Mouse (Mus musculus): ENCODE results near the gene Cd244a. TPM values are rescaled to one million over a fixed set of nuclear protein-coding genes. Genes with fewer than 3 reads are reported as not detected.

The Cd244a gene
- polyA plus RNA-seq, 1 experiment from 2014 or later = not detected

- Histone ChIP-seq H3K4me3 (no peak overlapping the region), H3K4me1 (replicated peaks) (no peaks in the 10 kb centered on the region), H3K9me3 (no peaks in the 10 kb centered on the region), H3K27me3 (ENCODE audit: insufficient read depth, poor library complexity, severe bottlenecking) (no peaks in the 10 kb centered on the region), H3K36me3 (no peaks in the 10 kb centered on the region), H3K27ac (no peak overlapping the region)
- WGBS = 81% methylated on average over 3 of the region's 3 CpGs
- no peak for DNase-seq (ENCODE audit: low spot score)
Observed at GRCm38 (mm10) chr1:171606656-171607055, 47.7 kb downstream of the Cd244a start.

GRCm38 (mm10) chr1:171607176-171607575, 48.2 kb downstream of the Cd244a start, which contains the start of gene Ly9:
TSS of gene Ly9 (minus strand) at chr1:171607410.
- no peaks in the 10 kb centered on the region for H3K36me3 ChIP-seq
- no peak within 1 kb of the TSS for H3K4me3 ChIP-seq
- H3K4me1 ChIP-seq (replicated peaks) = no peaks in the 10 kb centered on the region
- no peaks in the 10 kb centered on the region for H3K27me3 ChIP-seq (ENCODE audit: insufficient read depth, poor library complexity, severe bottlenecking)
- H3K9me3 ChIP-seq = no peaks in the 10 kb centered on the region
- DNase-seq (ENCODE audit: low spot score) = no peak
- no peak within 1 kb of the TSS for H3K27ac ChIP-seq
- 88% methylated on average over 9 of the region's 9 CpGs for WGBS

- Histone ChIP-seq H3K27me3 (ENCODE audit: insufficient read depth, poor library complexity, severe bottlenecking) (no peaks in the 10 kb centered on the region), H3K4me1 (replicated peaks) (no peaks in the 10 kb centered on the region), H3K9me3 (no peaks in the 10 kb centered on the region), H3K4me3 (no peak overlapping the region), H3K27ac (no peak overlapping the region), H3K36me3 (no peaks in the 10 kb centered on the region)
- 83% methylated on average over 2 of the region's 2 CpGs for WGBS
- no peak for DNase-seq (ENCODE audit: low spot score)
Observed at GRCm38 (mm10) chr1:171610026-171610425, 51.0 kb downstream of the Cd244a start.

GRCm38 (mm10) chr1:171610781-171611180, 51.8 kb downstream of the Cd244a start:
- Histone ChIP-seq H3K27me3 (ENCODE audit: insufficient read depth, poor library complexity, severe bottlenecking) (no peaks in the 10 kb centered on the region), H3K9me3 (no peaks in the 10 kb centered on the region), H3K4me1 (replicated peaks) (no peaks in the 10 kb centered on the region), H3K36me3 (no peaks in the 10 kb centered on the region), H3K27ac (no peak overlapping the region), H3K4me3 (no peak overlapping the region)
- DNase-seq (ENCODE audit: low spot score) = no peak
- 34% methylated on average over 1 of the region's 1 CpGs for WGBS

DNA sequence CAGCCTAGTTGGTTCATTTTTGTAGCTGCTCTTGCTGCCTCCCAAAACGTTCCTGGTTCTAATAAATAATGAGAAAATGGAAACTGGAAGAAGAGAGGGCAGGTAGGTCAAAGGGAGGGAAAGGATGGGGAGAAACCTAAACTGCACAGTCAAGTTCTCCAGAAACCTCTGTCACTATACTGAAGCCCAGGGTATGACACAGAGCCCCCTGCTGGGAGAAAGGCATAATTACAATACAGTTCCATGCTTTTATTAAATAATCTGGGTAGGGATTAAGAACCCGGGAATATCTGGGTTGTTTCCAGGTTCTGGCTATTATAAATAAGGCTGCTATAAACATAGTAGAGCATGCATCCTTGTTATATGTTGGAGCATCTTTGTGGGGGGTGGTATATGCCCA, 55.0 kb downstream of the Cd244a start:
- DNase-seq (ENCODE audit: low spot score) = no peak
- Histone ChIP-seq H3K27ac (no peak overlapping the region), H3K27me3 (ENCODE audit: insufficient read depth, poor library complexity, severe bottlenecking) (no peaks in the 10 kb centered on the region), H3K36me3 (no peaks in the 10 kb centered on the region), H3K4me1 (replicated peaks) (no peaks in the 10 kb centered on the region), H3K9me3 (no peaks in the 10 kb centered on the region), H3K4me3 (no peak overlapping the region)
- WGBS = 53% methylated on average over 2 of the region's 2 CpGs

GRCm38 (mm10) chr1:171616881-171617515, 58.0 kb downstream of the Cd244a start:
- Histone ChIP-seq H3K27ac (no peak overlapping the region), H3K9me3 (no peaks in the 10 kb centered on the region), H3K27me3 (ENCODE audit: insufficient read depth, poor library complexity, severe bottlenecking) (no peaks in the 10 kb centered on the region), H3K36me3 (no peaks in the 10 kb centered on the region), H3K4me3 (no peak overlapping the region), H3K4me1 (replicated peaks) (no peaks in the 10 kb centered on the region)
- 82% methylated on average over 11 of the region's 11 CpGs for WGBS
- no peak for DNase-seq (ENCODE audit: low spot score)

DNA sequence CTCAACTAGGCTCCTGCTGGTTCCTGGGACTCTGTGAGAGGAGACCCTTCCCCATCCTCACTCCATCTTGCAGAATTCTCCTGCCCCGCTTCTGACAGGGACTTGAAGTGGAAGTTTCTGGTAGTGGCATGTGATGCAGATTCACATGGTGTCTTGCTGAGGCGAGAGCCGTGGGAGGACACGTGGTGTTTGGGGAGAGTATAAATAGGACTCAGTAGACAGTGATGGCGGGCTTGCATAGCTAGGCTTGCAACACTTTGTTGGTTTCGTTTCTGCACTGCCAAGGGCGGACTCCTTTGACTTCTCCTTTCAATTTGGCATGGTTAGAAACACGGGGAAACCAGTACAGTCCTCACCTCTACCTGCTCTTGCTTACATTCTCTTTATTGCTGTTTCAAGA, 60.0 kb downstream of the Cd244a start:
- Histone ChIP-seq H3K27ac (no peak overlapping the region), H3K4me1 (replicated peaks) (no peaks in the 10 kb centered on the region), H3K36me3 (no peaks in the 10 kb centered on the region), H3K4me3 (no peak overlapping the region), H3K27me3 (ENCODE audit: insufficient read depth, poor library complexity, severe bottlenecking) (no peaks in the 10 kb centered on the region), H3K9me3 (no peaks in the 10 kb centered on the region)
- WGBS = 85% methylated on average over 8 of the region's 8 CpGs
- DNase-seq (ENCODE audit: low spot score) = no peak

DNA sequence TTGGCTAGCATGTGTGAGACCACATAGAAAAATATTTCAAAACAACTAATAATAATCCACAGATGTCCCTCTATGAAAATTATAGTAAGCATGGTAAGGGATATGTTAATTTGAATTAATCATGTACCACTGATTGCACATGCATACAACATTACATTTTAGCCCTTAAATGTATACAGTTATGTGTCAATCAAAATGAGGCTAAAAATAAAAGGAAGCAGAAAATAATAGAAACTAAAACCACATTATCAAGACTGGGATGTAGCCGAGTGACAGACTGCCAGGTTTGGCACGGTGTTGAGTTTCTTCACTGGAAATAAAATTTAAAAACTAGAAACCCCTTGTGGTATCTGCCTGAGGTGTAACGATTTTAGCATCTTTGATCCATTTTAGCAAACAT, 60.7 kb downstream of the Cd244a start:
- H3K9me3 ChIP-seq = no peaks in the 10 kb centered on the region
- H3K36me3 ChIP-seq = no peaks in the 10 kb centered on the region
- H3K4me3 ChIP-seq = no peak overlapping the region
- no peak overlapping the region for H3K27ac ChIP-seq
- no peaks in the 10 kb centered on the region for H3K27me3 ChIP-seq (ENCODE audit: insufficient read depth, poor library complexity, severe bottlenecking)
- DNase-seq (ENCODE audit: low spot score) = no peak
- 90% methylated on average over 3 of the region's 3 CpGs for WGBS
- no peaks in the 10 kb centered on the region for H3K4me1 ChIP-seq (replicated peaks)

DNA sequence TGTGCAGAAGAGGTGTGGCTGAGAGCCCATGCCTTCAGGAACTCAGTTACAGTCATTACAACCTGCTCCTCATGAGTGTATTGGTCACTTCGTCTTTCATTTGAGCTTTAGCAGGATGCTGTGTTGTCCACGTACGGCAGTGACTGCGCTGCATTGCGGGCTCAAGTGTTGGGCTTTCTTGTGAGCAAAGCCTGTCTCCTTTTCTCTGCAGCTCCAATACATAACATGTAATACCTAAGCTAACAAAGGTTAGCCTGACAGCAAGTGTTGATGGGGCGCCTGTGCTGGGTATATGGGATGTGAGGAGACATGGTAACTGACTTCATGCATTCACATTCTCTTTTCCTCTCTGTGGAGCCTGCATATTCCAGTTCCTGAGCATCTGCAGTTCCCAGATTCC, 61.1 kb downstream of the Cd244a start:
- no peaks in the 10 kb centered on the region for H3K4me1 ChIP-seq (replicated peaks)
- DNase-seq (ENCODE audit: low spot score) = no peak
- no peaks in the 10 kb centered on the region for H3K27me3 ChIP-seq (ENCODE audit: insufficient read depth, poor library complexity, severe bottlenecking)
- no peak overlapping the region for H3K27ac ChIP-seq
- 90% methylated on average over 6 of the region's 6 CpGs for WGBS
- no peaks in the 10 kb centered on the region for H3K9me3 ChIP-seq
- H3K4me3 ChIP-seq = no peak overlapping the region
- no peaks in the 10 kb centered on the region for H3K36me3 ChIP-seq

- DNase-seq (ENCODE audit: low spot score) = no peak
- Histone ChIP-seq H3K9me3 (no peaks in the 10 kb centered on the region), H3K36me3 (no peaks in the 10 kb centered on the region), H3K4me1 (replicated peaks) (no peaks in the 10 kb centered on the region), H3K27me3 (ENCODE audit: insufficient read depth, poor library complexity, severe bottlenecking) (no peaks in the 10 kb centered on the region), H3K27ac (no peak overlapping the region), H3K4me3 (no peak overlapping the region)
- WGBS = 88% methylated on average over 3 of the region's 3 CpGs
Observed at GRCm38 (mm10) chr1:171627801-171628200, 68.8 kb downstream of the Cd244a start.

DNA sequence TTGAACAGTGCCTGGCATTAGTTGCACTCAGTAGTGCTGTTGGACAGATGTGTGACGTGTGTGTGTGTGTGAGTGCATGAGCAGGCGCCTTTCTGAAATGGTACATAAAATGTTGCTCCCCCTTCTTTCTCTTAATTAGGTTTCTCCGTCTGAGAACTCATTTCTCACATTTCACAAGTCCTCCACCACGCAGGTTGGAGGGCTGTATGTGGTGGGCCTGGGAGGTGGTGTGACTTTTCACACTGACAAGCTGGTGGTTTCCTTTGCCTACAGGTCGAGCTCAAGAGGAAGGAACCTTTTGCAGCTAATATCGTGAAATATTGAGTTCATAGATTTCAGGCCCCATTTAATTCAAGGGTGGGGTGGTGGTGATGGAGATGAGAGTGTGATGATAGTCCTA, 70.2 kb downstream of the Cd244a start:
- Histone ChIP-seq H3K27me3 (ENCODE audit: insufficient read depth, poor library complexity, severe bottlenecking) (no peaks in the 10 kb centered on the region), H3K9me3 (no peaks in the 10 kb centered on the region), H3K4me1 (replicated peaks) (no peaks in the 10 kb centered on the region), H3K36me3 (no peaks in the 10 kb centered on the region), H3K4me3 (no peak overlapping the region), H3K27ac (no peak overlapping the region)
- 81% methylated on average over 6 of the region's 6 CpGs for WGBS
- no peak for DNase-seq (ENCODE audit: low spot score)

DNA sequence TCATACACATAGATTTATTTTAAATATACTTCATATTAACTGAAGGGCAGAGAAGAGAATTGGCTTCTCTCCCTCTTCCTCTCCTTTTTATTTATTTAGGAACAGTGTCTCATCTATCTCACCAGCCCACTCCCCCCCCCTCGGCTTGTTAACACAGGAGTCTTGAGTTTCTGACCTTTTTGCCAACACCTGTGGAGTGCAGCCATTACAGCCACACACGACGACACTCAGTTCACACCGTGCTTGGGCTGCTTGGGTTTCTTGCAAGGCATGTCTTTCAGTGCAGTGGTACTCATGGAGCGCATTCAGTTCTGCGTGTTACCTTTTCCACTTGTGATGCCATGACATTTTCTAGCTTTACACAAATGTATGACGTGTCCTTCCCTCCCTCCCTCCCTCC, 71.0 kb downstream of the Cd244a start:
- Histone ChIP-seq H3K36me3 (no peaks in the 10 kb centered on the region), H3K4me1 (replicated peaks) (no peaks in the 10 kb centered on the region), H3K27me3 (ENCODE audit: insufficient read depth, poor library complexity, severe bottlenecking) (no peaks in the 10 kb centered on the region), H3K27ac (no peak overlapping the region), H3K9me3 (no peaks in the 10 kb centered on the region), H3K4me3 (no peak overlapping the region)
- 84% methylated on average over 7 of the region's 7 CpGs for WGBS
- no peak for DNase-seq (ENCODE audit: low spot score)

DNA sequence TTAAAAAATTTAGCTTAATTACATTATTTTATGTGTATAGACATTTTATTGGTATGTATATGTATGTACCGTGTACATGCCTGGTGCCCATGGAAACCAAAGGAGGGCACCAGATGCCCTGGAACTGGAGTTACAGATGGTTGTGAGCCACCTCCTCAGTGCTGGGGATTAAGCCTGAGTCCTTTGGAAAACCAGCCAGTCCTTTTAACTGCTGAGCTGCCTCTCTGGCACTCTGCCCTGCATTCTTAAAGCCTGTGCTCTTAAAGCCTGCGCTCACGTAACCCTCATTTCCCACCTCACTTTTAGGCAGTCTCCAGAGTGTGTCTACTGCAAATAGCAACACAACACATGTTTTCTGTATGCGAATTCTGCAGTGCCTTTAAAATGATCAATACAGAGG, 71.9 kb downstream of the Cd244a start:
- H3K4me3 ChIP-seq = no peak overlapping the region
- DNase-seq (ENCODE audit: low spot score) = no peak
- WGBS = 91% methylated on average over 4 of the region's 4 CpGs
- H3K9me3 ChIP-seq = no peaks in the 10 kb centered on the region
- H3K4me1 ChIP-seq (replicated peaks) = no peaks in the 10 kb centered on the region
- no peaks in the 10 kb centered on the region for H3K27me3 ChIP-seq (ENCODE audit: insufficient read depth, poor library complexity, severe bottlenecking)
- H3K36me3 ChIP-seq = no peaks in the 10 kb centered on the region
- H3K27ac ChIP-seq = no peak overlapping the region

- Histone ChIP-seq H3K27ac (no peak overlapping the region), H3K9me3 (no peaks in the 10 kb centered on the region), H3K36me3 (no peaks in the 10 kb centered on the region), H3K4me1 (replicated peaks) (no peaks in the 10 kb centered on the region), H3K4me3 (no peak overlapping the region), H3K27me3 (ENCODE audit: insufficient read depth, poor library complexity, severe bottlenecking) (no peaks in the 10 kb centered on the region)
- no peak for DNase-seq (ENCODE audit: low spot score)
- WGBS = 79% methylated on average over 2 of the region's 2 CpGs
Observed at GRCm38 (mm10) chr1:171631447-171631846, 72.5 kb downstream of the Cd244a start.

Data from hindbrain, embryonic 10.5 days (tissue).